Mouse (Mus musculus) midbrain, embryonic 14.5 days (tissue): ENCODE measurements at regions not wholly inside any gene's neighbourhood (a gene's known extent, or its start where the extent isn't known, plus 50 kb on each side); places are given as distances from the start of the nearest gene placed in this dataset.

Experiments used
- ATAC-seq: fragments of 200-750 bp; cut with Nextera tagmentation; 2 replicates; pipeline ENCODE4 v1.8.0; 2017; ENCODE audit warnings: moderate number of reproducible peaks, moderate library complexity; ENCODE audit not compliant: low FRiP score, low TSS enrichment
- DNase-seq: peaks from one replicate; pipeline ENCODE4 v3.0.0-alpha.2; 2015
- H3K27ac ChIP-seq: fragments of 300-500 bp; sonication (generic); replicated peaks from 2 replicates; pipeline ENCODE4 v1.5.1; 2014; ENCODE audit warnings: mild to moderate bottlenecking, low read depth, low read length, moderate library complexity
- H3K27me3 ChIP-seq: fragments of 300-500 bp; sonication (generic); 2 replicates; pipeline ENCODE4 v1.6.1; 2014; ENCODE audit warnings: low read length, control low read depth, mixed read lengths; ENCODE audit not compliant: control insufficient read depth, insufficient read depth
- H3K36me3 ChIP-seq: fragments of 300-500 bp; sonication (generic); 2 replicates; pipeline ENCODE4 v1.6.1; 2014; ENCODE audit warnings: low read length, control low read depth; ENCODE audit not compliant: control insufficient read depth, insufficient read depth
- H3K4me1 ChIP-seq: fragments of 300-500 bp; sonication (generic); 2 replicates; pipeline ENCODE4 v1.6.1; 2014; ENCODE audit warnings: mild to moderate bottlenecking, antibody characterized with exemption, low read length, control low read depth; ENCODE audit not compliant: control insufficient read depth, insufficient read depth
- H3K4me2 ChIP-seq: fragments of 300-500 bp; sonication (generic); 2 replicates; pipeline ENCODE4 v1.6.1; 2014; ENCODE audit warnings: mild to moderate bottlenecking, low read length, moderate library complexity
- H3K4me3 ChIP-seq: fragments of 300-500 bp; sonication (generic); replicated peaks from 2 replicates; pipeline ENCODE4 v1.5.1; 2014; ENCODE audit warnings: low read depth, low read length
- H3K9ac ChIP-seq: fragments of 300-500 bp; sonication (generic); replicated peaks from 2 replicates; pipeline ENCODE4 v1.6.1; 2014; ENCODE audit warnings: mild to moderate bottlenecking, low read length, moderate library complexity
- H3K9me3 ChIP-seq: fragments of 300-500 bp; sonication (generic); 2 replicates; pipeline ENCODE4 v1.6.1; 2016; ENCODE audit warnings: low read length, control low read depth, mixed read lengths; ENCODE audit not compliant: control insufficient read depth
- whole genome bisulfite sequencing: fragments of 180-500 bp; shearing (Covaris S2); extraction: QIAGEN DNeasy Blood & Tissue Kit; methylation state at CpG from one replicate; pipeline ENCODE4 v1.1.7; 2014; 5-methylcytosine and 5-hydroxymethylcytosine counted together

GRCm38 (mm10) chr10:17230040-17230818 lies 492.8 kb upstream of the Cited2 start:
- Histone ChIP-seq H3K9ac (no peak overlapping the region; the same call in 1 of the 2 replicates), H3K36me3 (no peaks in the 10 kb centered on the region), H3K4me2 (peak overlapping the region; percentile 46), H3K27me3 (no peaks in the 10 kb centered on the region), H3K4me3 (no peak overlapping the region), H3K4me1 (peaks cover 8% of the 10 kb centered on the region), H3K9me3 (no peaks in the 10 kb centered on the region), H3K27ac (peak overlapping the region; percentile 77)
- ATAC-seq, result peak; percentile 91
- WGBS, result 2% methylated on average over 16 of the region's 16 CpGs
- peak; percentile 77 for DNase-seq

GRCm38 (mm10) chr10:17235955-17236650 lies 486.9 kb upstream of the Cited2 start:
- ATAC-seq (0 out of 2 replicates have a peak, but pooled peaks have one; percentile 19), DNase-seq (peak; percentile 40)
- Histone ChIP-seq H3K27ac (no peak overlapping the region), H3K36me3 (no peaks in the 10 kb centered on the region), H3K4me2 (no peak overlapping the region), H3K4me3 (no peak overlapping the region), H3K27me3 (no peaks in the 10 kb centered on the region), H3K9me3 (no peaks in the 10 kb centered on the region), H3K9ac (no peak overlapping the region), H3K4me1 (peaks cover 28% of the 10 kb centered on the region)
- 24% methylated on average over 10 of the region's 10 CpGs for WGBS

GRCm38 (mm10) chr10:17236761-17237160 lies 486.3 kb upstream of the Cited2 start:
- DNase-seq (no peak), ATAC-seq (no peak)
- WGBS, result 44% methylated on average over 2 of the region's 2 CpGs
- peaks cover 28% of the 10 kb centered on the region for H3K4me1 ChIP-seq
- H3K4me2 ChIP-seq, result no peak overlapping the region
- no peaks in the 10 kb centered on the region for H3K9me3 ChIP-seq
- no peaks in the 10 kb centered on the region for H3K36me3 ChIP-seq
- no peak overlapping the region for H3K9ac ChIP-seq
- no peaks in the 10 kb centered on the region for H3K27me3 ChIP-seq
- H3K27ac ChIP-seq, result no peak overlapping the region
- H3K4me3 ChIP-seq, result no peak overlapping the region

- H3K4me2 ChIP-seq, result peak overlapping the region; percentile 31
- H3K9me3 ChIP-seq, result no peaks in the 10 kb centered on the region
- H3K36me3 ChIP-seq, result no peaks in the 10 kb centered on the region
- H3K4me1 ChIP-seq, result peaks cover 28% of the 10 kb centered on the region
- H3K9ac ChIP-seq, result no peak overlapping the region
- H3K27ac ChIP-seq, result no peak overlapping the region
- H3K4me3 ChIP-seq, result no peak overlapping the region
- 24% methylated on average over 11 of the region's 11 CpGs for WGBS
- H3K27me3 ChIP-seq, result no peaks in the 10 kb centered on the region
- ATAC-seq (no peak), DNase-seq (peak; percentile 30)
These were observed 485.6 kb upstream of the Cited2 start for GRCm38 (mm10) chr10:17237463-17237862.

- DNase-seq, result peak; percentile 59
- no peak overlapping the region for H3K27ac ChIP-seq
- no peak overlapping the region for H3K4me2 ChIP-seq
- no peaks in the 10 kb centered on the region for H3K27me3 ChIP-seq
- no peaks in the 10 kb centered on the region for H3K36me3 ChIP-seq
- H3K9me3 ChIP-seq, result no peaks in the 10 kb centered on the region
- peaks cover 28% of the 10 kb centered on the region for H3K4me1 ChIP-seq
- no peak overlapping the region for H3K4me3 ChIP-seq
- 24% methylated on average over 12 of the region's 12 CpGs for WGBS
- ATAC-seq, result peak; percentile 78
- H3K9ac ChIP-seq, result no peak overlapping the region
These were observed 484.8 kb upstream of the Cited2 start for GRCm38 (mm10) chr10:17237918-17238850.

- ATAC-seq (no peak), DNase-seq (no peak)
- Histone ChIP-seq H3K9me3 (no peaks in the 10 kb centered on the region), H3K36me3 (no peaks in the 10 kb centered on the region), H3K9ac (no peak overlapping the region), H3K27me3 (no peaks in the 10 kb centered on the region), H3K4me2 (no peak overlapping the region), H3K27ac (no peak overlapping the region), H3K4me3 (no peak overlapping the region), H3K4me1 (no peaks in the 10 kb centered on the region)
- 78% methylated on average over 2 of the region's 2 CpGs for WGBS
These were observed 474.7 kb upstream of the Cited2 start for GRCm38 (mm10) chr10:17248270-17248669.

- Histone ChIP-seq H3K36me3 (no peaks in the 10 kb centered on the region), H3K4me2 (no peak overlapping the region), H3K27me3 (no peaks in the 10 kb centered on the region), H3K9ac (no peak overlapping the region), H3K4me3 (no peak overlapping the region), H3K27ac (no peak overlapping the region), H3K9me3 (no peaks in the 10 kb centered on the region), H3K4me1 (no peaks in the 10 kb centered on the region)
- 32% methylated on average over 4 of the region's 4 CpGs for WGBS
- ATAC-seq (no peak), DNase-seq (no peak)
These were observed 470.0 kb upstream of the Cited2 start for GRCm38 (mm10) chr10:17253040-17253439.

- DNase-seq (no peak), ATAC-seq (no peak)
- no peak overlapping the region for H3K9ac ChIP-seq
- H3K36me3 ChIP-seq, result no peaks in the 10 kb centered on the region
- H3K4me1 ChIP-seq, result no peaks in the 10 kb centered on the region
- H3K4me3 ChIP-seq, result no peak overlapping the region
- H3K27ac ChIP-seq, result no peak overlapping the region
- WGBS, result 76% methylated on average over 4 of the region's 4 CpGs
- no peak overlapping the region for H3K4me2 ChIP-seq
- H3K27me3 ChIP-seq, result no peaks in the 10 kb centered on the region
- no peaks in the 10 kb centered on the region for H3K9me3 ChIP-seq
These were observed 462.9 kb upstream of the Cited2 start for GRCm38 (mm10) chr10:17260154-17260553.
